Mouse (Mus musculus): ENCODE data around the gene Fam213b. TPM values are rescaled to one million over a fixed set of nuclear protein-coding genes. Genes with fewer than 3 reads are reported as not detected.

Fam213b gene
- polyA plus RNA-seq, 1 experiment from 2014 or later = 42.0 TPM

GRCm38 (mm10) chr4:154871757-154872251 lies 27.1 kb downstream of the Fam213b start:
- H3K4me2 ChIP-seq (ENCODE audit: low read length) = peak overlapping the region; percentile 1; the same call in 1 of the 2 replicates
- peaks cover 5% of the 10 kb centered on the region; the same call in 1 of the 2 replicates for H3K27me3 ChIP-seq (replicated peaks; ENCODE audit: control insufficient read depth, insufficient read depth, low read length)
- H3K4me1 ChIP-seq (replicated peaks; ENCODE audit: control insufficient read depth, insufficient read depth, low read length) = peaks cover 3% of the 10 kb centered on the region; the same call in 1 of the 2 replicates
- WGBS = 2% methylated on average over 13 of the region's 13 CpGs
- H3K9ac ChIP-seq (replicated peaks; ENCODE audit: low read depth, low read length) = no peak overlapping the region; the same call in 1 of the 2 replicates
- no peaks in the 10 kb centered on the region for H3K9me3 ChIP-seq (ENCODE audit: control insufficient read depth, low read length)
- no peaks in the 10 kb centered on the region for H3K36me3 ChIP-seq (ENCODE audit: control insufficient read depth, insufficient read depth)
- no peak overlapping the region for H3K27ac ChIP-seq (ENCODE audit: low read length)
- 0 out of 2 replicates have a peak overlapping the region, but pooled peaks have one; percentile 5 for H3K4me3 ChIP-seq (replicated peaks; ENCODE audit: low read length)
- ATAC-seq = no peak

GRCm38 (mm10) chr4:154870721-154871120 lies 28.2 kb downstream of the Fam213b start:
- Histone ChIP-seq H3K4me1 (replicated peaks; ENCODE audit: control insufficient read depth, insufficient read depth, low read length) (peaks cover 3% of the 10 kb centered on the region; the same call in 1 of the 2 replicates), H3K9me3 (ENCODE audit: control insufficient read depth, low read length) (no peaks in the 10 kb centered on the region), H3K27me3 (replicated peaks; ENCODE audit: control insufficient read depth, insufficient read depth, low read length) (peaks cover 5% of the 10 kb centered on the region; the same call in 1 of the 2 replicates), H3K4me3 (replicated peaks; ENCODE audit: low read length) (no peak overlapping the region), H3K9ac (replicated peaks; ENCODE audit: low read depth, low read length) (no peak overlapping the region), H3K4me2 (ENCODE audit: low read length) (no peak overlapping the region), H3K36me3 (ENCODE audit: control insufficient read depth, insufficient read depth) (no peaks in the 10 kb centered on the region), H3K27ac (ENCODE audit: low read length) (no peak overlapping the region)
- WGBS = 69% methylated on average over 4 of the region's 4 CpGs
- no peak for ATAC-seq

GRCm38 (mm10) chr4:154869440-154869839 lies 29.5 kb downstream of the Fam213b start, which contains the start of gene Mmel1:
TSS of gene Mmel1 (plus strand) at chr4:154869585.
- Histone ChIP-seq H3K4me2 (ENCODE audit: low read length) (no peak within 1 kb of the TSS), H3K4me1 (replicated peaks; ENCODE audit: control insufficient read depth, insufficient read depth, low read length) (peaks cover 8% of the 10 kb centered on the region), H3K36me3 (ENCODE audit: control insufficient read depth, insufficient read depth) (no peaks in the 10 kb centered on the region), H3K9ac (replicated peaks; ENCODE audit: low read depth, low read length) (no peak within 1 kb of the TSS), H3K27me3 (replicated peaks; ENCODE audit: control insufficient read depth, insufficient read depth, low read length) (peaks cover 5% of the 10 kb centered on the region; the same call in 1 of the 2 replicates), H3K4me3 (replicated peaks; ENCODE audit: low read length) (no peak within 1 kb of the TSS), H3K9me3 (ENCODE audit: control insufficient read depth, low read length) (no peaks in the 10 kb centered on the region), H3K27ac (ENCODE audit: low read length) (no peak within 1 kb of the TSS)
- ATAC-seq = no peak
- 83% methylated on average over 7 of the region's 7 CpGs for WGBS

DNA sequence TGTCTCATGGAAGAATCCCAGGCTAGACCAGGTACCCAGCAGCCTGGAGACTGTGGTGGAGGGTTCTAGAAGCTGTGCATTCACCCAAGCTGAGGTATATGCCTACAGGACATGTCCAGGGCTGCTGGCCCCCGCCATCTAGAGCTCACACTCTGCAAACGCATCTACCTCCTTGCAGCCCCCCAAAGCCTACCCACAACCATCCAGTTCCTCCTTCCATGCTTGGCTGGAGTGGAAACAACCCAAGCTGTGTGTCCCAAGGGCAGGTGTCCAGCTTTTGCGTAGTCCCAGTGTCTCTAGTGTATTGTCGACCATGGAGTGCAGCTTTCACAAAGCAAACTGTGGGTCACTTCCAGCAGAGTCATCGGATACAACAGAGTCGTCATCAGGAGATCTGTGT lies 31.7 kb downstream of the Fam213b start:
- Histone ChIP-seq H3K9me3 (ENCODE audit: control insufficient read depth, low read length) (no peaks in the 10 kb centered on the region), H3K27ac (ENCODE audit: low read length) (no peak overlapping the region), H3K4me3 (replicated peaks; ENCODE audit: low read length) (no peak overlapping the region), H3K9ac (replicated peaks; ENCODE audit: low read depth, low read length) (no peak overlapping the region), H3K36me3 (ENCODE audit: control insufficient read depth, insufficient read depth) (no peaks in the 10 kb centered on the region), H3K27me3 (replicated peaks; ENCODE audit: control insufficient read depth, insufficient read depth, low read length) (peaks cover 5% of the 10 kb centered on the region; the same call in 1 of the 2 replicates), H3K4me2 (ENCODE audit: low read length) (no peak overlapping the region), H3K4me1 (replicated peaks; ENCODE audit: control insufficient read depth, insufficient read depth, low read length) (peaks cover 9% of the 10 kb centered on the region)
- WGBS = 85% methylated on average over 6 of the region's 6 CpGs
- no peak for ATAC-seq

GRCm38 (mm10) chr4:154866391-154866790 lies 32.5 kb downstream of the Fam213b start:
- WGBS = 95% methylated on average over 5 of the region's 5 CpGs
- H3K9ac ChIP-seq (replicated peaks; ENCODE audit: low read depth, low read length) = no peak overlapping the region
- no peak overlapping the region for H3K27ac ChIP-seq (ENCODE audit: low read length)
- no peak overlapping the region for H3K4me2 ChIP-seq (ENCODE audit: low read length)
- H3K27me3 ChIP-seq (replicated peaks; ENCODE audit: control insufficient read depth, insufficient read depth, low read length) = no peaks in the 10 kb centered on the region; the same call in 1 of the 2 replicates
- no peaks in the 10 kb centered on the region for H3K36me3 ChIP-seq (ENCODE audit: control insufficient read depth, insufficient read depth)
- ATAC-seq = no peak
- H3K9me3 ChIP-seq (ENCODE audit: control insufficient read depth, low read length) = no peaks in the 10 kb centered on the region
- H3K4me3 ChIP-seq (replicated peaks; ENCODE audit: low read length) = no peak overlapping the region
- H3K4me1 ChIP-seq (replicated peaks; ENCODE audit: control insufficient read depth, insufficient read depth, low read length) = peaks cover 6% of the 10 kb centered on the region

DNA sequence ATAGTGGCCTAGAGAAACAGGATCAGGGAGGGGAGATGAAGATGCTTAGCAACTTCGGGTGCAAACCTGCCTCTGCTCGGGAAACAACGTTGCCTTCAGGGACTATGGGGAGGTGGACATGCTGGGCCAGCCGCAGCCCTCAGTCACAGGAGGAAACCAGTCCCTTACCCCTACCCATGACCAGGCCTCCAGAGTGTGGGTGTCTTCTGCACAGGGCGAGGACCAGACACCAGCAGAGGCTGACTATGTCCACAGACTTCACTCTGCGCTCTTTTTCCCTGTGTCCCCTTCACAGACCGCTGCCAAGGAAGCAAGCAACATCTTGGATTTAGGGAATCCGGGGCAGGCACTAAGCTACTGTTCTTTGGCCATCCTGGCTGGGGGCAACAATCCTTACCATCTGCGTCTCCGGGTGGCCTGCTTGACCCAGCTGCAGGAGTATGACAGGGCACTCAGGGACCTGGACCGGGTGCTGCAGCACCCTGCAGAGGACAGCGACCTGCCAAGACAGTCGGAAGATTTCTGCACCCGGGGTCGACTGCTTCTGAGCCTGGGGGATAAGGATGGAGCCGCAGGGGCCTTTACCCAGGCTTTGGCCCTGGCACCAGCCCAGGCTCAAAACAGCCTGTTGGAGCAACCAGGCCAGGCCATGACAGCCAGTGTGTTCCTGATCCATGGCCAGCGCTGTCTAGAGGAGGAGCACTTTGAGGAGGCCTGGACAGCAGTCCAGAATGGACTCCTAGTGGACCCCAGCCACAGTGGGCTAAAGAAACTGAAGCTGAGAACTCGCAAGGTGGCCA lies 33.8 kb downstream of the Fam213b start:
- no peak overlapping the region; the same call in 1 of the 2 replicates for H3K27ac ChIP-seq (ENCODE audit: low read length)
- H3K9ac ChIP-seq (replicated peaks; ENCODE audit: low read depth, low read length) = peak overlapping the region; percentile 45
- ATAC-seq = peak; percentile 12; the same call in 1 of the 2 replicates
- no peak overlapping the region for H3K4me3 ChIP-seq (replicated peaks; ENCODE audit: low read length)
- 83% methylated on average over 18 of the region's 18 CpGs for WGBS
- no peaks in the 10 kb centered on the region for H3K36me3 ChIP-seq (ENCODE audit: control insufficient read depth, insufficient read depth)
- H3K27me3 ChIP-seq (replicated peaks; ENCODE audit: control insufficient read depth, insufficient read depth, low read length) = peaks cover 2% of the 10 kb centered on the region; the same call in 1 of the 2 replicates
- no peaks in the 10 kb centered on the region for H3K9me3 ChIP-seq (ENCODE audit: control insufficient read depth, low read length)
- H3K4me1 ChIP-seq (replicated peaks; ENCODE audit: control insufficient read depth, insufficient read depth, low read length) = peaks cover 6% of the 10 kb centered on the region
- H3K4me2 ChIP-seq (ENCODE audit: low read length) = peak overlapping the region; percentile 51

- ATAC-seq = peak; percentile 91
- under 1% methylated on average over 18 of the region's 18 CpGs for WGBS
Observed at GRCm38 (mm10) chr4:154864271-154864771, 34.6 kb downstream of the Fam213b start.

GRCm38 (mm10) chr4:154863436-154863935 lies 35.4 kb downstream of the Fam213b start:
- peaks cover 6% of the 10 kb centered on the region for H3K4me1 ChIP-seq (replicated peaks; ENCODE audit: control insufficient read depth, insufficient read depth, low read length)
- no peak overlapping the region for H3K4me3 ChIP-seq (replicated peaks; ENCODE audit: low read length)
- H3K4me2 ChIP-seq (ENCODE audit: low read length) = no peak overlapping the region
- H3K9ac ChIP-seq (replicated peaks; ENCODE audit: low read depth, low read length) = no peak overlapping the region
- ATAC-seq = no peak
- H3K9me3 ChIP-seq (ENCODE audit: control insufficient read depth, low read length) = no peaks in the 10 kb centered on the region
- peaks cover 12% of the 10 kb centered on the region for H3K27me3 ChIP-seq (replicated peaks; ENCODE audit: control insufficient read depth, insufficient read depth, low read length)
- H3K36me3 ChIP-seq (ENCODE audit: control insufficient read depth, insufficient read depth) = no peaks in the 10 kb centered on the region
- H3K27ac ChIP-seq (ENCODE audit: low read length) = no peak overlapping the region
- WGBS = 82% methylated on average over 3 of the region's 3 CpGs

More at GRCm38 (mm10) chr4:154864271-154864771, 34.6 kb downstream of the Fam213b start:
- Histone ChIP-seq H3K27me3 (replicated peaks; ENCODE audit: control insufficient read depth, insufficient read depth, low read length) (peaks cover 5% of the 10 kb centered on the region), H3K27ac (ENCODE audit: low read length) (peak overlapping the region; percentile 37), H3K9me3 (ENCODE audit: control insufficient read depth, low read length) (no peaks in the 10 kb centered on the region), H3K9ac (replicated peaks; ENCODE audit: low read depth, low read length) (peak overlapping the region; percentile 45), H3K4me2 (ENCODE audit: low read length) (peak overlapping the region; percentile 51), H3K4me3 (replicated peaks; ENCODE audit: low read length) (peak overlapping the region; percentile 40), H3K4me1 (replicated peaks; ENCODE audit: control insufficient read depth, insufficient read depth, low read length) (peaks cover 6% of the 10 kb centered on the region), H3K36me3 (ENCODE audit: control insufficient read depth, insufficient read depth) (no peaks in the 10 kb centered on the region)

DNA sequence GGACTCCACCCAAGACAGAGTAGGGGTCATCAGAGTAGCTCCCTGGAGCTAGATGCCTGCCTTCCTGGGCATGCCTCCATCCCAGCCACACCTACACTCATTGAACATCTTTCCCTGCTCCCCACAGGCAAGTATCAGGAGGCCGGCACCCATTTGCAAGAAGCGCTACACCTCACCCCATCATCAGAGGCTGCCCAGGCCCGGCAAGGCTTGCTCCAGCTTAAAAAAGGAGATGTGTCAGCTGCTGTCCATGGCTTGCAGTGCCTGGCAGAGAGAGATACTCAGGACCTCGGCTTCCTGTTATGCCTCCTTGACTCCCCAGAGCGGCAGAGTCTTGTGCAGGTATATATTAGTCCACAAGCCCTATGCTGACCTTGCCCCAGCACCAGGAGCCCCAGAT lies 37.0 kb downstream of the Fam213b start:
- H3K4me2 ChIP-seq (ENCODE audit: low read length) = no peak overlapping the region
- H3K36me3 ChIP-seq (ENCODE audit: control insufficient read depth, insufficient read depth) = no peaks in the 10 kb centered on the region
- H3K9me3 ChIP-seq (ENCODE audit: control insufficient read depth, low read length) = no peaks in the 10 kb centered on the region
- ATAC-seq = no peak
- H3K4me3 ChIP-seq (replicated peaks; ENCODE audit: low read length) = no peak overlapping the region
- H3K27me3 ChIP-seq (replicated peaks; ENCODE audit: control insufficient read depth, insufficient read depth, low read length) = peaks cover 12% of the 10 kb centered on the region
- no peak overlapping the region for H3K9ac ChIP-seq (replicated peaks; ENCODE audit: low read depth, low read length)
- peaks cover 6% of the 10 kb centered on the region for H3K4me1 ChIP-seq (replicated peaks; ENCODE audit: control insufficient read depth, insufficient read depth, low read length)
- H3K27ac ChIP-seq (ENCODE audit: low read length) = no peak overlapping the region
- 84% methylated on average over 5 of the region's 5 CpGs for WGBS
